Mouse (Mus musculus): Measurements from ENCODE around the gene Akap13.

- TF ChIP-seq CTCF (IDR thresholded peaks at IDR 0.05; ENCODE audit: low read depth, low read length) (no peak), POLR2A (IDR thresholded peaks at IDR 0.05; ENCODE audit: extremely low read depth, insufficient read depth, low read length) (no peak)
Observed at GRCm38 (mm10) chr7:75571078-75571477, 115.7 kb downstream of the Akap13 start.
